Mouse (Mus musculus): Measurements from ENCODE around the gene Tmem63b. TPM values are rescaled to one million over a fixed set of nuclear protein-coding genes. Genes with fewer than 3 reads are reported as not detected.

Gene Tmem63b
- polyA plus RNA-seq, 1 experiment from 2014 or later = 55.2 TPM

- ATAC-seq (ENCODE audit: insufficient read depth, low FRiP score, low TSS enrichment) (no peak), DNase-seq (ENCODE audit: low spot score) (no peak)
- no peak overlapping the region for H3K4me2 ChIP-seq (ENCODE audit: low read depth)
- no peak overlapping the region for H3K9ac ChIP-seq (ENCODE audit: low read length)
- no peaks in the 10 kb centered on the region for H3K36me3 ChIP-seq (ENCODE audit: control insufficient read depth, insufficient read depth, low read length)
- no peaks in the 10 kb centered on the region for H3K9me3 ChIP-seq (ENCODE audit: control insufficient read depth, low read length)
- peaks cover 8% of the 10 kb centered on the region; the same call in 1 of the 2 replicates for H3K4me1 ChIP-seq (ENCODE audit: control insufficient read depth, insufficient read depth, low read length)
- WGBS = 88% methylated on average over 9 of the region's 9 CpGs
- no peaks in the 10 kb centered on the region for H3K27me3 ChIP-seq (ENCODE audit: control insufficient read depth, insufficient read depth, low read length)
- no peak overlapping the region for H3K27ac ChIP-seq (ENCODE audit: low read depth, low read length)
- H3K4me3 ChIP-seq (ENCODE audit: low read depth, low read length) = no peak overlapping the region
Measured at GRCm38 (mm10) chr17:45689120-45689519, 2.4 kb upstream of the Tmem63b start.

- WGBS = under 1% methylated on average over 41 of the region's 50 CpGs
- Histone ChIP-seq H3K9ac (ENCODE audit: low read length) (peak within 1 kb of the TSS; percentile 92), H3K4me1 (ENCODE audit: control insufficient read depth, insufficient read depth, low read length) (peaks cover 8% of the 10 kb centered on the region; the same call in 1 of the 2 replicates), H3K4me2 (ENCODE audit: low read depth) (peak within 1 kb of the TSS; percentile 86), H3K27me3 (ENCODE audit: control insufficient read depth, insufficient read depth, low read length) (no peaks in the 10 kb centered on the region), H3K27ac (ENCODE audit: low read depth, low read length) (peak within 1 kb of the TSS; percentile 74), H3K36me3 (ENCODE audit: control insufficient read depth, insufficient read depth, low read length) (no peaks in the 10 kb centered on the region), H3K4me3 (ENCODE audit: low read depth, low read length) (peak within 1 kb of the TSS; percentile 89), H3K9me3 (ENCODE audit: control insufficient read depth, low read length) (no peaks in the 10 kb centered on the region)
- DNase-seq (ENCODE audit: low spot score) (peak; percentile 97), ATAC-seq (ENCODE audit: insufficient read depth, low FRiP score, low TSS enrichment) (peak; percentile 82)
Measured at GRCm38 (mm10) chr17:45686093-45686619, 549 bp downstream of the Tmem63b start, which contains the start of gene Mrpl14. Mrpl14 (plus strand) TSS chr17:45686322.

GRCm38 (mm10) chr17:45685171-45686092 is 1.3 kb downstream of the Tmem63b start:
- H3K4me1 ChIP-seq (ENCODE audit: control insufficient read depth, insufficient read depth, low read length) = peaks cover 13% of the 10 kb centered on the region; the same call in 1 of the 2 replicates
- no peaks in the 10 kb centered on the region for H3K27me3 ChIP-seq (ENCODE audit: control insufficient read depth, insufficient read depth, low read length)
- no peaks in the 10 kb centered on the region for H3K36me3 ChIP-seq (ENCODE audit: control insufficient read depth, insufficient read depth, low read length)
- peak; percentile 71 for DNase-seq (ENCODE audit: low spot score)
- peak overlapping the region; percentile 92 for H3K9ac ChIP-seq (ENCODE audit: low read length)
- peak overlapping the region; percentile 74 for H3K27ac ChIP-seq (ENCODE audit: low read depth, low read length)
- H3K9me3 ChIP-seq (ENCODE audit: control insufficient read depth, low read length) = no peaks in the 10 kb centered on the region
- peak overlapping the region; percentile 89 for H3K4me3 ChIP-seq (ENCODE audit: low read depth, low read length)
- peak overlapping the region; percentile 86 for H3K4me2 ChIP-seq (ENCODE audit: low read depth)
- peak; percentile 52 for ATAC-seq (ENCODE audit: insufficient read depth, low FRiP score, low TSS enrichment)
- under 1% methylated on average over 58 of the region's 58 CpGs for WGBS

- H3K9ac ChIP-seq (ENCODE audit: low read length) = peak overlapping the region; percentile 92
- H3K9me3 ChIP-seq (ENCODE audit: control insufficient read depth, low read length) = no peaks in the 10 kb centered on the region
- H3K27ac ChIP-seq (ENCODE audit: low read depth, low read length) = peak overlapping the region; percentile 74
- ATAC-seq (ENCODE audit: insufficient read depth, low FRiP score, low TSS enrichment) = no peak
- peaks cover 13% of the 10 kb centered on the region; the same call in 1 of the 2 replicates for H3K4me1 ChIP-seq (ENCODE audit: control insufficient read depth, insufficient read depth, low read length)
- DNase-seq (ENCODE audit: low spot score) = no peak
- H3K4me2 ChIP-seq (ENCODE audit: low read depth) = peak overlapping the region; percentile 86
- 29% methylated on average over 14 of the region's 14 CpGs for WGBS
- H3K4me3 ChIP-seq (ENCODE audit: low read depth, low read length) = peak overlapping the region; percentile 89
- no peaks in the 10 kb centered on the region for H3K36me3 ChIP-seq (ENCODE audit: control insufficient read depth, insufficient read depth, low read length)
- H3K27me3 ChIP-seq (ENCODE audit: control insufficient read depth, insufficient read depth, low read length) = no peaks in the 10 kb centered on the region
Measured at GRCm38 (mm10) chr17:45684667-45685131, 2.0 kb downstream of the Tmem63b start.

- Histone ChIP-seq H3K27me3 (ENCODE audit: control insufficient read depth, insufficient read depth, low read length) (no peaks in the 10 kb centered on the region), H3K36me3 (ENCODE audit: control insufficient read depth, insufficient read depth, low read length) (peaks cover 1% of the 10 kb centered on the region; the same call in 1 of the 2 replicates), H3K9me3 (ENCODE audit: control insufficient read depth, low read length) (no peaks in the 10 kb centered on the region), H3K27ac (ENCODE audit: low read depth, low read length) (no peak overlapping the region), H3K4me1 (ENCODE audit: control insufficient read depth, insufficient read depth, low read length) (peaks cover 13% of the 10 kb centered on the region; the same call in 1 of the 2 replicates), H3K9ac (ENCODE audit: low read length) (no peak overlapping the region), H3K4me2 (ENCODE audit: low read depth) (no peak overlapping the region), H3K4me3 (ENCODE audit: low read depth, low read length) (no peak overlapping the region)
- DNase-seq (ENCODE audit: low spot score) (no peak), ATAC-seq (ENCODE audit: insufficient read depth, low FRiP score, low TSS enrichment) (no peak)
- WGBS = 93% methylated on average over 4 of the region's 4 CpGs
Measured at GRCm38 (mm10) chr17:45682843-45683242, 3.9 kb downstream of the Tmem63b start.

- Histone ChIP-seq H3K4me3 (ENCODE audit: low read depth, low read length) (no peak overlapping the region), H3K4me2 (ENCODE audit: low read depth) (no peak overlapping the region), H3K36me3 (ENCODE audit: control insufficient read depth, insufficient read depth, low read length) (peaks cover 2% of the 10 kb centered on the region; the same call in 1 of the 2 replicates), H3K4me1 (ENCODE audit: control insufficient read depth, insufficient read depth, low read length) (peaks cover 9% of the 10 kb centered on the region; the same call in 1 of the 2 replicates), H3K9me3 (ENCODE audit: control insufficient read depth, low read length) (no peaks in the 10 kb centered on the region), H3K27ac (ENCODE audit: low read depth, low read length) (no peak overlapping the region), H3K9ac (ENCODE audit: low read length) (no peak overlapping the region), H3K27me3 (ENCODE audit: control insufficient read depth, insufficient read depth, low read length) (no peaks in the 10 kb centered on the region)
- WGBS = 97% methylated on average over 1 of the region's 1 CpGs
- DNase-seq (ENCODE audit: low spot score) = no peak
- no peak for ATAC-seq (ENCODE audit: insufficient read depth, low FRiP score, low TSS enrichment)
Measured at GRCm38 (mm10) chr17:45681588-45681987, 5.1 kb downstream of the Tmem63b start.

- Histone ChIP-seq H3K9ac (ENCODE audit: low read length) (peak overlapping the region; percentile 27; the same call in 1 of the 2 replicates), H3K4me3 (ENCODE audit: low read depth, low read length) (no peak overlapping the region), H3K4me1 (ENCODE audit: control insufficient read depth, insufficient read depth, low read length) (peaks cover 9% of the 10 kb centered on the region; the same call in 1 of the 2 replicates), H3K27me3 (ENCODE audit: control insufficient read depth, insufficient read depth, low read length) (no peaks in the 10 kb centered on the region), H3K27ac (ENCODE audit: low read depth, low read length) (no peak overlapping the region), H3K36me3 (ENCODE audit: control insufficient read depth, insufficient read depth, low read length) (peaks cover 2% of the 10 kb centered on the region; the same call in 1 of the 2 replicates), H3K4me2 (ENCODE audit: low read depth) (0 out of 2 replicates have a peak overlapping the region, but pooled peaks have one; percentile 25), H3K9me3 (ENCODE audit: control insufficient read depth, low read length) (no peaks in the 10 kb centered on the region)
- WGBS = 55% methylated on average over 8 of the region's 8 CpGs
- ATAC-seq (ENCODE audit: insufficient read depth, low FRiP score, low TSS enrichment) (peak; percentile 54; the same call in 1 of the 2 replicates), DNase-seq (ENCODE audit: low spot score) (peak; percentile 67)
Measured at GRCm38 (mm10) chr17:45680391-45680980, 6.2 kb downstream of the Tmem63b start.

- H3K4me3 ChIP-seq (ENCODE audit: low read depth, low read length) = no peak overlapping the region
- no peak overlapping the region for H3K9ac ChIP-seq (ENCODE audit: low read length)
- WGBS = 27% methylated on average over 7 of the region's 7 CpGs
- no peaks in the 10 kb centered on the region for H3K9me3 ChIP-seq (ENCODE audit: control insufficient read depth, low read length)
- no peak overlapping the region for H3K4me2 ChIP-seq (ENCODE audit: low read depth)
- peaks cover 5% of the 10 kb centered on the region; the same call in 1 of the 2 replicates for H3K4me1 ChIP-seq (ENCODE audit: control insufficient read depth, insufficient read depth, low read length)
- no peaks in the 10 kb centered on the region for H3K27me3 ChIP-seq (ENCODE audit: control insufficient read depth, insufficient read depth, low read length)
- ATAC-seq (ENCODE audit: insufficient read depth, low FRiP score, low TSS enrichment) (0 out of 2 replicates have a peak, but pooled peaks have one; percentile 16), DNase-seq (ENCODE audit: low spot score) (peak; percentile 69)
- H3K36me3 ChIP-seq (ENCODE audit: control insufficient read depth, insufficient read depth, low read length) = peaks cover 6% of the 10 kb centered on the region
- H3K27ac ChIP-seq (ENCODE audit: low read depth, low read length) = no peak overlapping the region
Measured at GRCm38 (mm10) chr17:45678106-45678505, 8.6 kb downstream of the Tmem63b start.
